Mouse (Mus musculus) forebrain, embryonic 16.5 days (tissue): Measurements from ENCODE around the gene Mcm9. TPM values are rescaled to one million over a fixed set of nuclear protein-coding genes. Genes with fewer than 3 reads are reported as not detected.
A peak's percentile ranks its signal among the peaks of the same experiment; 100 is the strongest.

Experiments used
- ATAC-seq: fragments of 200-750 bp; cut with Nextera tagmentation; 2 replicates; pipeline ENCODE4 v1.8.0; 2017; ENCODE audit warnings: mild to moderate bottlenecking, moderate library complexity
- H3K27ac ChIP-seq: fragments of 300-500 bp; sonication (generic); 2 replicates; pipeline ENCODE4 v1.5.1; 2014; ENCODE audit warnings: low read length, control low read depth
- H3K27me3 ChIP-seq: fragments of 300-500 bp; sonication (generic); replicated peaks from 2 replicates; pipeline ENCODE4 v1.6.1; 2014; ENCODE audit warnings: low read length; ENCODE audit not compliant: control insufficient read depth, insufficient read depth
- H3K36me3 ChIP-seq: fragments of 300-500 bp; sonication (generic); 2 replicates; pipeline ENCODE4 v1.6.1; 2014; ENCODE audit not compliant: control insufficient read depth, insufficient read depth
- H3K4me1 ChIP-seq: fragments of 300-500 bp; sonication (generic); replicated peaks from 2 replicates; pipeline ENCODE4 v1.6.1; 2014; ENCODE audit warnings: low read length; ENCODE audit not compliant: control insufficient read depth, insufficient read depth
- H3K4me2 ChIP-seq: fragments of 300-500 bp; sonication (generic); 2 replicates; pipeline ENCODE4 v1.6.1; 2014; ENCODE audit warnings: mild to moderate bottlenecking, low read length, control low read depth
- H3K4me3 ChIP-seq: fragments of 300-500 bp; sonication (generic); replicated peaks from 2 replicates; pipeline ENCODE4 v1.5.1; 2014; ENCODE audit warnings: mild to moderate bottlenecking, low read length, control low read depth
- H3K9ac ChIP-seq: fragments of 300-500 bp; sonication (generic); replicated peaks from 2 replicates; pipeline ENCODE4 v1.6.1; 2014; ENCODE audit warnings: low read depth, low read length, control low read depth
- H3K9me3 ChIP-seq: fragments of 300-500 bp; sonication (generic); 2 replicates; pipeline ENCODE4 v1.6.1; 2016; ENCODE audit warnings: low read length; ENCODE audit not compliant: control insufficient read depth
- WGBS: fragments of 180-500 bp; shearing (Covaris S2); extraction: QIAGEN DNeasy Blood & Tissue Kit; methylation state at CpG from one replicate; pipeline ENCODE4 v1.1.7; 2014; 5-methylcytosine and 5-hydroxymethylcytosine counted together
- polyA plus RNA-seq: library from polyadenylated mRNA; unstranded; fragments of >200 nt; fragmentation: Nextera tagmentation; extraction: Ambion mirVana; gene quantifications from 2 replicates; pipeline ENCODE4 v1.2.1, GENCODE M21; 2015

Mcm9 gene
- polyA plus RNA-seq, 1 experiment from 2014 or later: 6.1 TPM

- Histone ChIP-seq H3K9me3 (no peaks in the 10 kb centered on the region), H3K36me3 (peaks cover 8% of the 10 kb centered on the region; the same call in 1 of the 2 replicates), H3K4me3 (no peak overlapping the region), H3K9ac (no peak overlapping the region), H3K27ac (no peak overlapping the region), H3K4me2 (no peak overlapping the region), H3K4me1 (peaks cover 5% of the 10 kb centered on the region; the same call in 1 of the 2 replicates), H3K27me3 (no peaks in the 10 kb centered on the region)
- no peak for ATAC-seq
- WGBS: 83% methylated on average over 8 of the region's 8 CpGs
Measured at GRCm38 (mm10) chr10:53615850-53616616, 14.2 kb downstream of the Mcm9 start.

- H3K4me2 ChIP-seq: no peak overlapping the region
- H3K36me3 ChIP-seq: peaks cover 14% of the 10 kb centered on the region
- no peaks in the 10 kb centered on the region for H3K27me3 ChIP-seq
- 96% methylated on average over 1 of the region's 1 CpGs for WGBS
- no peak overlapping the region for H3K27ac ChIP-seq
- H3K9ac ChIP-seq: no peak overlapping the region
- no peak for ATAC-seq
- H3K9me3 ChIP-seq: no peaks in the 10 kb centered on the region
- H3K4me3 ChIP-seq: no peak overlapping the region
- H3K4me1 ChIP-seq: peaks cover 5% of the 10 kb centered on the region; the same call in 1 of the 2 replicates
Measured at GRCm38 (mm10) chr10:53613955-53614354, 16.3 kb downstream of the Mcm9 start.

GRCm38 (mm10) chr10:53612172-53612571 lies 18.1 kb downstream of the Mcm9 start:
- Histone ChIP-seq H3K36me3 (peaks cover 16% of the 10 kb centered on the region), H3K4me2 (no peak overlapping the region), H3K4me3 (no peak overlapping the region), H3K4me1 (peaks cover 5% of the 10 kb centered on the region; the same call in 1 of the 2 replicates), H3K27ac (0 out of 2 replicates have a peak overlapping the region, but pooled peaks have one; percentile 45), H3K9ac (no peak overlapping the region), H3K9me3 (no peaks in the 10 kb centered on the region), H3K27me3 (no peaks in the 10 kb centered on the region)
- WGBS: 43% methylated on average over 1 of the region's 1 CpGs
- peak; percentile 94 for ATAC-seq

GRCm38 (mm10) chr10:53608274-53608673 lies 22.0 kb downstream of the Mcm9 start:
- Histone ChIP-seq H3K36me3 (peaks cover 13% of the 10 kb centered on the region), H3K4me2 (no peak overlapping the region), H3K4me1 (peaks cover 5% of the 10 kb centered on the region; the same call in 1 of the 2 replicates), H3K9ac (no peak overlapping the region), H3K9me3 (no peaks in the 10 kb centered on the region), H3K27me3 (no peaks in the 10 kb centered on the region), H3K4me3 (no peak overlapping the region), H3K27ac (no peak overlapping the region)
- ATAC-seq: no peak
- WGBS: 83% methylated on average over 2 of the region's 2 CpGs

- H3K4me2 ChIP-seq: no peak overlapping the region
- no peak overlapping the region for H3K4me3 ChIP-seq
- no peak for ATAC-seq
- H3K27me3 ChIP-seq: no peaks in the 10 kb centered on the region
- peaks cover 16% of the 10 kb centered on the region for H3K36me3 ChIP-seq
- H3K27ac ChIP-seq: no peak overlapping the region
- peaks cover 6% of the 10 kb centered on the region for H3K4me1 ChIP-seq
- H3K9me3 ChIP-seq: no peaks in the 10 kb centered on the region
- WGBS: 71% methylated on average over 2 of the region's 2 CpGs
- no peak overlapping the region for H3K9ac ChIP-seq
Measured at GRCm38 (mm10) chr10:53605328-53605727, 24.9 kb downstream of the Mcm9 start.

- H3K4me2 ChIP-seq: peak overlapping the region; percentile 42
- H3K27me3 ChIP-seq: no peaks in the 10 kb centered on the region
- peak overlapping the region; percentile 14; the same call in 1 of the 2 replicates for H3K4me3 ChIP-seq
- H3K36me3 ChIP-seq: peaks cover 4% of the 10 kb centered on the region; the same call in 1 of the 2 replicates
- ATAC-seq: no peak
- 49% methylated on average over 5 of the region's 5 CpGs for WGBS
- peaks cover 24% of the 10 kb centered on the region for H3K4me1 ChIP-seq
- H3K9ac ChIP-seq: no peak overlapping the region
- no peak overlapping the region for H3K27ac ChIP-seq
- no peaks in the 10 kb centered on the region for H3K9me3 ChIP-seq
Measured at GRCm38 (mm10) chr10:53598821-53599220, 31.4 kb downstream of the Mcm9 start.

GRCm38 (mm10) chr10:53597121-53597881 lies 32.9 kb downstream of the Mcm9 start:
- Histone ChIP-seq H3K27me3 (no peaks in the 10 kb centered on the region), H3K9ac (peak overlapping the region; percentile 86), H3K9me3 (no peaks in the 10 kb centered on the region), H3K4me1 (peaks cover 24% of the 10 kb centered on the region), H3K4me2 (peak overlapping the region; percentile 68), H3K4me3 (peak overlapping the region; percentile 84), H3K36me3 (0 out of 2 replicates have a peak, but pooled peaks cover 2% of the 10 kb centered on the region), H3K27ac (peak overlapping the region; percentile 99)
- peak; percentile 13 for ATAC-seq
- under 1% methylated on average over 94 of the region's 99 CpGs for WGBS

- Histone ChIP-seq H3K4me1 (peaks cover 24% of the 10 kb centered on the region), H3K9me3 (no peaks in the 10 kb centered on the region), H3K4me2 (peak within 1 kb of the TSS; percentile 79), H3K4me3 (peak within 1 kb of the TSS; percentile 84), H3K9ac (peak within 1 kb of the TSS; percentile 86), H3K36me3 (0 out of 2 replicates have a peak, but pooled peaks cover 2% of the 10 kb centered on the region), H3K27ac (peak within 1 kb of the TSS; percentile 99), H3K27me3 (no peaks in the 10 kb centered on the region)
- WGBS: 0% methylated on average over 42 of the region's 52 CpGs
- ATAC-seq: peak; percentile 98
Measured at GRCm38 (mm10) chr10:53596677-53597120, 33.5 kb downstream of the Mcm9 start, which contains the start of gene Asf1a. Gene Asf1a, plus strand, starts transcription at chr10:53596757.
